Mouse (Mus musculus): ENCODE measurements around the gene Ccndbp1.
"Not testable (repeated sequence)": the region's sequence is repeated elsewhere in the genome, so short reads cannot be mapped to it uniquely, and the experiment has no call there.

Ccndbp1 gene

GRCm38 (mm10) chr2:121003586-121003985, 4.6 kb upstream of the Ccndbp1 start:
- DNase-seq (ENCODE audit: low read depth, low spot score), result no peak

GRCm38 (mm10) chr2:121004018-121004811, 4.0 kb upstream of the Ccndbp1 start:
- no peak for DNase-seq (ENCODE audit: low read depth, low spot score)

GRCm38 (mm10) chr2:121006986-121007385, 1.2 kb upstream of the Ccndbp1 start:
- DNase-seq (ENCODE audit: low read depth, low spot score), result no peak

GRCm38 (mm10) chr2:121008664-121009007, 433 bp downstream of the Ccndbp1 start:
- DNase-seq (ENCODE audit: low read depth, low spot score), result no peak

DNA sequence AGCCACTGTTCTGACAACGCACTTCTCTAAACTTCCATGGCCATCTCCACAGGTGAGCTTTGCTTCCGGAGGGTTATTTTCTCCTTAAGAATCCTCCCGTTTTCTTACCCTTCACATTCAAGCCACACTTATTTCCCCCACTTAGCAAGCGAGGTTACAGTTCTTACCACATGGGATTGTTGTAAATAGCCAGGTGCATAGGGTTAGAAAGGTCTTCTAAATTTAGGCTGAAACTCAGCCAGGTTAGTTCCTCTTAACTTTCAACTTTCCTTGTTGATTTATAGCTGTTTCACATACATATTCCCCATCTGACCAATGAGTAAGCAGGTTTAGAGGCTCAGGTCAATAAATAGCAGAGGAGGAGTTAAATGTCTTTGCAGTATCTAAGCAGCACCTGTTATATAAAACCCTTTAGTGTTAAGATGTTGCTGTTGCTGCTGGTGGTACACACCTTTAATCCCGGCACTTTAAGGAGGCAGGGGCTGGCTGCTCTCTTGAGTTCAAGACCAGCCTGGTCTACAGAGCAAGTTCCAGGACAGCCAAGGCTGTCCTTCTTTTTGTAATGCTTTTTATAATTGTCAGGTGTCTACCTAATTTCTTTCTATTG, 971 bp downstream of the Ccndbp1 start:
- DNase-seq (ENCODE audit: low read depth, low spot score), result no peak

- DNase-seq (ENCODE audit: low read depth, low spot score), result no peak
Observed at GRCm38 (mm10) chr2:121012676-121013075, 4.5 kb downstream of the Ccndbp1 start.

GRCm38 (mm10) chr2:121015507-121015906, 7.3 kb downstream of the Ccndbp1 start:
- no peak for DNase-seq (ENCODE audit: low read depth, low spot score)

DNA sequence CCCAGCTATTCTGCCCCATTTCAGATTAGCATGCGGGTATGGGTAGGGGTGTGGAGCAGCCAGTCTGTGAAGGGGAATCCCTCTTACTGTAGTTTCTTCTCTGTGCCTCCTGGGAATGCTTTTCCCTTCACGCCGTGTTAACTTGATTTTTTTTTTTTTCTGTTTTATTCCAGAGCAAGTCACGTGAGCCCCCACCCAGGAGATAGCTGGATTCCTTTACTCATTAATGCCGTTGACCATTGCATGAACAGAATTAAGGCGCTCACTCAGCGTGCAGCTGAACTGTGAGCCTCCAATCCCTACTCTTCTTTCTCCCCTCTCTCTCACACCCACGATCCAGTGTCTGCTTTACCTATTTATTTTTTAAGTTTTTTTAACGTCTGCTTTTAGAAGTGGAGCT, 8.0 kb downstream of the Ccndbp1 start:
- DNase-seq (ENCODE audit: low read depth, low spot score), result no peak

DNA sequence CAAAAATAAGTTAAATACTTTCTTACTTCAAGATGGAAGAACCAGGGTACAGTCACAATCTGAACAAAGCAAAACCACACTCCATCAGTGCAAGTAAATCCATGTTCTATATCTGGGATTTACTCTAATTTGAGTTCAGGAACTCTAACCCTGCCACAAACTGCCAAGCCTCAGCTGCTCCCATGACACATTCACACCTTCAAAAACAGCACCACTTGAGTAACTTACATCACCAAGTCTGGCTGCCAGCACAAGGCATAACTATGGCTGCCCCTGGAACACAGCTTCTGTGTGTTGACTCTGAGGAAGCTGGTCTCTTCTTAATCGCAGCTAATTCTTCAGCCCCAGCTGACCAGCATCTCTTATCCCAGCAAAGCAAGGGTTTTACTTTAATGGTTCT, 8.9 kb downstream of the Ccndbp1 start:
- no peak for DNase-seq (ENCODE audit: low read depth, low spot score)

- DNase-seq (ENCODE audit: low read depth, low spot score), result no peak
Observed at GRCm38 (mm10) chr2:121022918-121023317, 14.7 kb downstream of the Ccndbp1 start.

GRCm38 (mm10) chr2:121036733-121037341, 28.6 kb downstream of the Ccndbp1 start, which contains the start of gene Epb42:
Epb42 (minus strand) TSS chr2:121037072.
- DNase-seq (ENCODE audit: low read depth, low spot score), result no peak

DNA sequence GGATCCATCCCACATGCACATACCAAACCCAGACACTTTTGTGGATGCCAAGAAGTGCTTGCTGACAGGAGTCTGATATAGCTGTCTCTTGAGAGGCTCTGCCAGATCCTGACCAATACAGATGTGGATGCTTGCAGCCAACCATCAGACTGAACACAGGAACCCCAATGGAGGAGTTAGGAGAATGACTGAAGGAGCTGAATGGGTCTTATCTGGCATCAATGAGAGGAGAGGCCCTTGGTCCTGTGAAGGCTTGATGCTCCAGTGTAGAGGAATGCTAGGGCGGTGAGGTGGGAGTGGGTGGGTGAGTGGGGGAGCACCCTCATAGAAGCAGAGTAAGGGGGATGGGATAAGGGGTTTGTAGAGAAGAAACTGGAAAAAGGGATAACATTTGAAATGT, 30.6 kb downstream of the Ccndbp1 start:
- not testable (repeated sequence) for DNase-seq (ENCODE audit: low read depth, low spot score)

- no peak for DNase-seq (ENCODE audit: low read depth, low spot score)
Observed at GRCm38 (mm10) chr2:121039382-121039781, 31.2 kb downstream of the Ccndbp1 start.

DNA sequence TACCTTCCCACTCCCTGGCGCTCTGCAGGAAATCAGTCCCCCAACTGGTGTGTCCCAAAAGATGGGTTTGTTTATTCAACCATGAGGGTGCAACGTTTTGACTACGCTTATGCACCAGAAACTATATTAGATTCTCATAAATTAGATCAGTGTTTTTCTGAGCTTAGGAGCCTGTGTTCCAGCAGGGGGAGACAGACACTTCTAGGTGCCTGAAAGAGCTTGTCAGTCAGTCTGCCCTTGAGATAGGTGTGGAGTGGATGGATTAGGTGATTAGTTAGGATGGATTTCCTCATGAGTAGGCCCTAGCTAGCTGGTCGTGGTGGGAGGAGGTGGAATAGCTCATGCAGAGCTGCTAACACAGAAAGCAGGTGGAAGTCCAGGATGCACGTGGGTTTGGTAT, 32.9 kb downstream of the Ccndbp1 start:
- peak; percentile 23 for DNase-seq (ENCODE audit: low read depth, low spot score)

DNA sequence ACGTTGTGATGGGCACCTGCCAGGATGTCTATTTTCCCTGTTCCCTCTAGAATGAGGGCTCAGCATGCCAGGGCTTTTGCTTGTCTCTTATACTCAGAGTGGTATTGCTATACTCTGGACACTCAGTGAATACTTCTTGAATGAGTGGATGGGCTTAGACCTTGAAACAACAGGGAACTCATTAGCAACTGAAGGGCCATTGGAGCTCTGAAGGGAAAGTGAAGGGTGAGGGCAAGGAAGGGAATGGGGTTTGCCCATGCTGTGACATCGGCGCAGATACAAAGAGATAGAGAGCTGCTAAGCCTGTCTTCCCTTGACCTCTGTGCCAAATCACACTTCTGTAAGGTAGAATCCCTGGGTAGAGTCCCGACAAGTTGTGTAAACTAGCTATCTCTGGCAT, 37.5 kb downstream of the Ccndbp1 start:
- DNase-seq (ENCODE audit: low read depth, low spot score), result no peak

DNA sequence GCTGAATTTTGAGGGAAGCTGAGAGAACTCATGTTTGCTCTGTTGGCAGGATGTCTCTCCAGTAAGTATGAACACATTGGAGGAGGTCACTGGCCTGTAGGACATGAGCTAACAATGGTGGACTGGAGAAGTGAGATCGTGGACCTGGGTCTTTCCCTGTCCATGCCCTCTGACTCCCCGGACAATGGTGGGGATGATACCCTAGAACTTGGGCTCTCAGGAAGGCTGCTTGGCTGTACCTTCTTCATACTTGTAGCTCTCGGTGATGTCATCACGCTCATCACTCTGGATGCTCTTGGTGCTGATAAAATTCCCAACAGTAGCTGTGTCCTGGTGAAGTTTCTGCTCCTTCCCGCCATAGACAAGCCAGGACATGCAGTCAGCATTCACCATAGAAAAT, 44.0 kb downstream of the Ccndbp1 start:
- DNase-seq (ENCODE audit: low read depth, low spot score), result no peak

DNA sequence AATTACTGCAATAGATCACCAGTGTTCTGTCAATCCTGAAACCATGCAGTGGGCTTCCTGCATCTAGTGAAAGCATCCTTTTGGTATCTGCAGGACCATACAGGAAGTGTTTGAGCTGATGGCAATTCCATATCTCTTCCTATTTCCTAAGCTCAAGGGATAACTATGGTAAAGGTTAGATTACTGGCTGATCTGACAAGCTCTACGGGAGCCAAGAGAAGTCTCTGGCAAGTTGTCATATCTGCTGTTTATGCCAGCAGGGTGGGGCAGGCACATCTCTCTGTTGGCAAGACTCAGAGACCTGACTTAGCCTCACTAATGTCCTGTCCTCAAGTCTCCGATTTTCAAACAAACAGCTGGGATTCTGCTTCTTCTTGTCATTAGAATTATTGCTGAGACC, 45.9 kb downstream of the Ccndbp1 start:
- no peak for DNase-seq (ENCODE audit: low read depth, low spot score)

GRCm38 (mm10) chr2:121055915-121056314, 47.7 kb downstream of the Ccndbp1 start:
- no peak for DNase-seq (ENCODE audit: low read depth, low spot score)

DNA sequence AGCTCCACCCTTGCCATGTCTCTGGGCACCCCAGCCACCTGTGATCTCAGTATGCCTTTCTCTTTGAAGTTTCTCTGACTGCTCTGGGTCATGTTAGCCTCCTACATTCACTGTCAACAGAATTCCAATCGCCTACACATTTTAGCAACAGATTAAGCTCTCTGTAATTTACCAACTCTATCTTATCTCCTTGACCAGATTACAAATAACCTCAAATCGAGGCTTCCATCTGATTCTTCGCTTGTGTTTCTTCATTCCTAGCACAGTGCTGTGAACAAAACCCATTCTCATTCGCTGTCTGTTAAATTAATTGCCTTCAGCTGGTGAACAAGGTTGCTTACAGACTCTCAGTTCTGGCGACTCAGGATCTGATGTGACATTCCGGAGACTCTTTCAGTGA, 49.8 kb downstream of the Ccndbp1 start:
- no peak for DNase-seq (ENCODE audit: low read depth, low spot score)

DNA sequence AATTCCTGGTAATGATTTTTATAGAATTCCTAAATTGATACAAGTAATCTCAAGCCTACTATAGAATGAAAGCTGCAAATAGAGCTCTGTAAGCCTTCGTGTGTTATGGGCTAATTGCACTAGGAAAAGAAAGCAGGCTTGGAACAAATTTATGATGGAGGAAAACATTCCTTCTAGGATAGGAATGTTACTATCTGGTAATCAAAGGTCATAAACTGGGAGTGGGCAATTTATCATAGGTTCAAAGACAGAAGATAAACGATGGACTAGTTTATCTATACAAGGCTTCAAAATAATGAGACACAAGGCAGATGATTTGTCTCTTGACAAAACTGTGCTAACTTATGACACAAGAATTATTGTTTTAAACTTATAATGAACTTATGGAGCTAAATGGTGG, 53.1 kb downstream of the Ccndbp1 start:
- DNase-seq (ENCODE audit: low read depth, low spot score), result no peak
